Mouse (Mus musculus) hindbrain, postnatal 0 days (tissue): ENCODE measurements around the gene Gm20388. TPM values are rescaled to one million over a fixed set of nuclear protein-coding genes. Genes with fewer than 3 reads are reported as not detected.

Experiments used
- ATAC-seq: fragments of 200-750 bp; cut with Nextera tagmentation; 2 replicates; pipeline ENCODE4 v1.8.0; 2017; ENCODE audit warnings: mild to moderate bottlenecking, moderate TSS enrichment, moderate library complexity
- DNase-seq: peaks from one replicate; pipeline ENCODE4 v3.0.0-alpha.2; 2015; ENCODE audit warnings: low spot score
- H3K27ac ChIP-seq: fragments of 300-500 bp; sonication (generic); 2 replicates; pipeline ENCODE4 v1.5.1; 2014; ENCODE audit warnings: mild to moderate bottlenecking
- H3K27me3 ChIP-seq: fragments of 300-500 bp; sonication (generic); 2 replicates; pipeline ENCODE4 v1.6.1; 2014; ENCODE audit warnings: low read length, mixed read lengths; ENCODE audit not compliant: insufficient read depth
- H3K36me3 ChIP-seq: fragments of 300-500 bp; sonication (generic); 2 replicates; pipeline ENCODE4 v1.6.1; 2014; ENCODE audit warnings: low read length, mixed read lengths; ENCODE audit not compliant: insufficient read depth
- H3K4me1 ChIP-seq: fragments of 300-500 bp; sonication (generic); 2 replicates; pipeline ENCODE4 v1.6.1; 2014; ENCODE audit warnings: antibody characterized with exemption, low read length, mixed read lengths; ENCODE audit not compliant: insufficient read depth
- H3K4me2 ChIP-seq: fragments of 300-500 bp; sonication (generic); 2 replicates; pipeline ENCODE4 v1.6.1; 2014; ENCODE audit warnings: low read depth, mild to moderate bottlenecking, low read length, moderate library complexity, mixed read lengths
- H3K4me3 ChIP-seq: fragments of 300-500 bp; sonication (generic); 2 replicates; pipeline ENCODE4 v1.5.1; 2014; ENCODE audit warnings: low read length
- H3K9ac ChIP-seq: fragments of 300-500 bp; sonication (generic); replicated peaks from 2 replicates; pipeline ENCODE4 v1.6.1; 2014; ENCODE audit warnings: mild to moderate bottlenecking, low read length, moderate library complexity, mixed read lengths
- H3K9me3 ChIP-seq: fragments of 300-500 bp; sonication (generic); 2 replicates; pipeline ENCODE4 v1.6.1; 2016; ENCODE audit warnings: low read length, mixed read lengths
- CTCF ChIP-seq: IDR thresholded peaks from 2 replicates; pipeline ENCODE4 v1.5.1; 2016; ENCODE audit warnings: antibody characterized with exemption, control low read depth, low read depth
- WGBS: fragments of 180-500 bp; shearing (Covaris S2); extraction: QIAGEN DNeasy Blood & Tissue Kit; methylation state at CpG from one replicate; pipeline ENCODE4 v1.1.7; 2014; 5-methylcytosine and 5-hydroxymethylcytosine counted together
- polyA plus RNA-seq: library from polyadenylated mRNA; unstranded; fragments of >200 nt; fragmentation: Nextera tagmentation; extraction: Ambion mirVana; gene quantifications from 2 replicates; pipeline ENCODE4 v1.2.1, GENCODE M21; 2015
- total RNA-seq: library from RNA; depleted of rRNA; stranded (reverse); fragments of >200 nt; gene quantifications from 2 replicates; pipeline ENCODE4 v1.2.3, GENCODE M21; 2014

Gm20388 gene
- total and polyA plus RNA-seq, 2 experiments from 2014 or later = 71.3 TPM; not detected in 1

GRCm38 (mm10) chr8:122520611-122521010, 2610.0 kb downstream of the Gm20388 start:
- DNase-seq = no peak
- no peak for ATAC-seq
- no peaks in the 10 kb centered on the region for H3K36me3 ChIP-seq
- 61% methylated on average over 11 of the region's 11 CpGs for WGBS
- H3K4me2 ChIP-seq = no peak overlapping the region
- no peaks in the 10 kb centered on the region for H3K9me3 ChIP-seq
- H3K27ac ChIP-seq = no peak overlapping the region
- H3K9ac ChIP-seq = no peak overlapping the region
- no peak overlapping the region for H3K4me3 ChIP-seq
- no peak for TF ChIP-seq CTCF
- H3K27me3 ChIP-seq = no peaks in the 10 kb centered on the region
- peaks cover 22% of the 10 kb centered on the region for H3K4me1 ChIP-seq

- H3K4me3 ChIP-seq = no peak overlapping the region
- DNase-seq = peak; percentile 54
- no peaks in the 10 kb centered on the region for H3K27me3 ChIP-seq
- peak overlapping the region; percentile 76 for H3K27ac ChIP-seq
- H3K9ac ChIP-seq = 0 out of 2 replicates have a peak overlapping the region, but pooled peaks have one; percentile 13
- ATAC-seq = peak; percentile 67
- H3K36me3 ChIP-seq = no peaks in the 10 kb centered on the region
- peaks cover 22% of the 10 kb centered on the region for H3K4me1 ChIP-seq
- H3K9me3 ChIP-seq = no peaks in the 10 kb centered on the region
- peak overlapping the region; percentile 33 for H3K4me2 ChIP-seq
- TF ChIP-seq CTCF = no peak
- WGBS = 54% methylated on average over 14 of the region's 14 CpGs
Observed at GRCm38 (mm10) chr8:122522796-122523651, 2612.4 kb downstream of the Gm20388 start.

GRCm38 (mm10) chr8:122523652-122524360, 2613.2 kb downstream of the Gm20388 start:
- ATAC-seq = peak; percentile 69
- Histone ChIP-seq H3K4me3 (no peak overlapping the region), H3K27ac (peak overlapping the region; percentile 76), H3K9ac (0 out of 2 replicates have a peak overlapping the region, but pooled peaks have one; percentile 19), H3K27me3 (no peaks in the 10 kb centered on the region), H3K4me1 (peaks cover 22% of the 10 kb centered on the region), H3K9me3 (no peaks in the 10 kb centered on the region), H3K4me2 (peak overlapping the region; percentile 33), H3K36me3 (no peaks in the 10 kb centered on the region)
- no peak for TF ChIP-seq CTCF
- DNase-seq = peak; percentile 66
- WGBS = 12% methylated on average over 23 of the region's 23 CpGs

- 56% methylated on average over 6 of the region's 6 CpGs for WGBS
- Histone ChIP-seq H3K9me3 (no peaks in the 10 kb centered on the region), H3K27ac (peak overlapping the region; percentile 76; the same call in 1 of the 2 replicates), H3K4me1 (peaks cover 22% of the 10 kb centered on the region), H3K4me3 (no peak overlapping the region), H3K9ac (no peak overlapping the region), H3K36me3 (no peaks in the 10 kb centered on the region), H3K4me2 (peak overlapping the region; percentile 33), H3K27me3 (no peaks in the 10 kb centered on the region)
- ATAC-seq = no peak
- TF ChIP-seq CTCF = no peak
- no peak for DNase-seq
Observed at GRCm38 (mm10) chr8:122524506-122524905, 2613.9 kb downstream of the Gm20388 start.

- H3K27ac ChIP-seq = peak overlapping the region; percentile 76; the same call in 1 of the 2 replicates
Observed at GRCm38 (mm10) chr8:122525004-122525403, 2614.4 kb downstream of the Gm20388 start.

GRCm38 (mm10) chr8:122526084-122526483, 2615.4 kb downstream of the Gm20388 start:
- peaks cover 22% of the 10 kb centered on the region for H3K4me1 ChIP-seq
- no peak overlapping the region for H3K4me2 ChIP-seq
- no peaks in the 10 kb centered on the region for H3K9me3 ChIP-seq
- no peak for TF ChIP-seq CTCF
- no peak for DNase-seq
- H3K4me3 ChIP-seq = no peak overlapping the region
- H3K9ac ChIP-seq = no peak overlapping the region
- H3K27ac ChIP-seq = no peak overlapping the region
- H3K27me3 ChIP-seq = no peaks in the 10 kb centered on the region
- no peaks in the 10 kb centered on the region for H3K36me3 ChIP-seq
- 73% methylated on average over 3 of the region's 3 CpGs for WGBS
- ATAC-seq = no peak

More at GRCm38 (mm10) chr8:122525004-122525403, 2614.4 kb downstream of the Gm20388 start:
- no peaks in the 10 kb centered on the region for H3K27me3 ChIP-seq
- H3K4me1 ChIP-seq = peaks cover 22% of the 10 kb centered on the region
- TF ChIP-seq CTCF = no peak
- H3K9me3 ChIP-seq = no peaks in the 10 kb centered on the region
- 76% methylated on average over 6 of the region's 6 CpGs for WGBS
- no peak overlapping the region for H3K4me2 ChIP-seq
- no peak for DNase-seq
- ATAC-seq = no peak
- H3K36me3 ChIP-seq = no peaks in the 10 kb centered on the region
- 0 out of 2 replicates have a peak overlapping the region, but pooled peaks have one; percentile 13 for H3K9ac ChIP-seq
- H3K4me3 ChIP-seq = no peak overlapping the region
